Mouse (Mus musculus): ENCODE results near the gene Rin3.
A peak's percentile ranks its signal among the peaks of the same experiment; 100 is the strongest.

Rin3 gene

GRCm38 (mm10) chr12:102302831-102303351, 20.0 kb downstream of the Rin3 start:
- DNase-seq (ENCODE audit: low read depth, low spot score): no peak

DNA sequence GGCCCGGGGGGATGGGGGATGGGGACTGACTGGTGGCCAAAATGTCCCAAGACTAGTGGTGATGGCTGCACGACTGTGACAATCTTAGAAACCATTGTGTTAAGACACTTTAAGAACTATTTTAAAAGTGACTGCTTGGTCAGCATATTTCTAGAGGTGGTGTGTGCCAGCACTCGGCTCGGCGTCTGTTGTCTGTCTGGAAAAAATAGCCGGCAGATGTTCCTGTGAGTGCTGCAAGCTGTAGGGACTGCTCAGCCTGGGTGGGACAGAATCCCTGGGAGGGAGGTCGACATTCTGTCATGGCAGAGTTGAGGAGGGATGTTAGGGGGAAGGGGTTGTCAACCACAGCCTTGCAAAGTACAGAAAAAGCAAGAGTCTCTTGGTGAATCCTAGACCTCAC, 21.0 kb downstream of the Rin3 start:
- DNase-seq (ENCODE audit: low read depth, low spot score): no peak

DNA sequence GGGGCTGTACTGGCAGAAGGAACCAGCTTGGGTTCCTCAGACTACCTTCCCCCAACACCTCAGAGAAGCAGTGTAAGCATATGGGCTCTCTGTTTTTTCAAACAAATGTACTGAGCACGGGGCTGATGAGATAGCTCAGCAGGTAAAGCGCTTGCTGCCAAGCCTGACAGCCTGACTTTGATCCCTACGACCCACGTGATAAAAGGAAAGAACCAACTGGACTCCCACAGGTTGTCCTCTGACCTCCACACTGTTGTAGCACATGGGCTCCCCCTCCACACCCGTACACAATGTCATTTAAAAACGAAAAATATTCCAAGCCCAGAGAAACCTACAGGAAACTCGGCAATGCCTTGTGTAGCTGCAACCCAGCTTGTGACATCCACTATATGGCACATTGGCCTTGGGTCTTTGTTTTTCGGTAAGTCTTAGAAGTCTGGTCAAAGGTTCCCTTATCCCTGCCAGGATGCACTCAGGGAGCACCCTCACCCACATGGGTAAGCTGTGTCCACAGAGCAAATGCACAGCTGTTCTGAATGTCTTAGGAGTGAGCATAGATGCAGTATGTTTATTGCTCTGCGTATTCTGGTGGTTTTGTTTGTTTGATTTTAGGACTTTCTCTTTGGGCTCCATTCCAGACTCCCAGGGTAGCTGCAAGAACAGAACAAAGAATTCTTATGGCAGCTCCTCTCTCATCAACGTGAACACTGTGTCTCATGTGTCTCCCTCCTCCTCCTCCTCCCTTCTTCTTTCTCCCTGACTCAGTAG, 22.4 kb downstream of the Rin3 start:
- no peak for DNase-seq (ENCODE audit: low read depth, low spot score)

DNA sequence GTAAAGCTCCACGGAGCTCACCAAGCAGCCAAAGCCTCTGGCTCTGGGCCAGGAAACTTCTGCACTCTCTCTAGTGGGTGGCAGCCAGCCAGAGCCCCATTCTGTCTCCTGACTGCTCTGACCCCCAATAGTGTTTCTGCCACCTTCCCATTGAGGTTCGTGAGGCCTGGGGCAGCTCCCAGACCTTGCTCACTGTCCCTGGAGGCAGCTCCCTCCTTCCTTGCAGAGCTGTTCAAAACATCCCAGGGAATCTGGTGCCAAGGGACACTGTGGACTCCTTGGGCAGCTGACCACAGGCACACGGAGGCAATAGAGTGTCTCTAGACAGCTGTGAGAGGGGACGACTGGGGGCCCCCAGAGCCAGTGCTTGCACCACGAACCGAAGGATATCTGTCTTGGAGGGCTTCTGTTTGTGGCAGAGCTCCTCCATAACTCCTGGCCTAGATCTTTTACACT, 25.2 kb downstream of the Rin3 start:
- no peak for DNase-seq (ENCODE audit: low read depth, low spot score)

DNA sequence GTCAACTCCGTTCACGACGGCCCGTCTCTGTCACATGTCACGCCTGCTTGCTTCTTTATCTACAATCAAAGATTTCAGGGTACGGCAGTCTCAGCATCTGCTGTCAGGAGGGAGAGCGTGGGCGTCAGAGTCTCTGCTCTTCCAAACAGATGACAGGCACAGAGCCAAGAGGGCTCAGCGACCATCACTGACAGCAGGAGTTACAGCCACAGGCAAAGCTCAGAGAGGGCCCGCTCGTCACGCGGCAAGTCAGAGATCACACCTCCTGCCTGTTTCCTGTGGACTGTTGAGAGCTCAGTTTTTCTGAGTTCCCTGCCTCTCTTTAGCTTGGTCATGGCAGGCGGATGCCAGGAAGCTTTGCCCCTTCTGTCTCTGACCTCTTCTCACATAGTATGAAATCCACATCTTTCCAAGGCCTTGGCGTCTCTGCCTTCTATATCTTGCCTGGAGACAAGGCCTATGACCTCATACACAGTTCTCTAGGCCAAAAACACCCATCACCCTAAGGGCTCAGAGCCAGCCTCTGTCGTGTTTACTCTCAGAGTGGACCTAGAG, 25.7 kb downstream of the Rin3 start:
- DNase-seq (ENCODE audit: low read depth, low spot score): peak; percentile 60

DNA sequence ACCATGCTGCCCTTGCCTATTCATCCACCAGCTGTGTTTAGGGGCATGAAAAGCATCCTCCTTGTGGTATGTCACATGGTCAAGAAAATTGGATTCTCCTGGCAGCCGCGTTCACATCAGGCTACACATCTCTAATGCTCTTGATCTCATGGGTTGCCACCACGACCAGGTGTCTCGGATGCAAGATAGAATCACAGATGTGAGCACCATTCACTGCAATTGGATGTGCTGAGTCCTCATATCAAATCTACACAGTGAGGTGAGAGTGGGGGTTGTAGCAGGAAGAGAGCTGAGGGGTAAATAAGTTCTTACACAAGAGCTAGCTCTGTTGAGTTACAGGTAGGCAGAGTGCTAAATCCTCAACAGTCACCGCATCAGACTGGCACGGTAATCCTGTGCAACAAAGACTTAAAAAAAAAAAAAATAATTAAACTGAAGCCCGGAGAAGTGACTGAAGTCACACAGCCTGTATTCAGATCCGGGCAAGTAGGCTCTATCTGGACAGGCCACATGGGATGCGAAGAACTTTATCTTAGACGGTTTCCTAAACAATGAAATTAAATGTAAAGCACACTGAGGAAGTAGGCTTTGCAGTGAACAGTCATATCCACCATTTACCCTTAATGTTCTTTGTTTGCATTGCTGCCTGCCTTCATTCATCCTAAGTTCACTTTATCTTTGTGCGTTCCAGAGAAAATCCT, 26.4 kb downstream of the Rin3 start:
- DNase-seq (ENCODE audit: low read depth, low spot score): no peak

DNA sequence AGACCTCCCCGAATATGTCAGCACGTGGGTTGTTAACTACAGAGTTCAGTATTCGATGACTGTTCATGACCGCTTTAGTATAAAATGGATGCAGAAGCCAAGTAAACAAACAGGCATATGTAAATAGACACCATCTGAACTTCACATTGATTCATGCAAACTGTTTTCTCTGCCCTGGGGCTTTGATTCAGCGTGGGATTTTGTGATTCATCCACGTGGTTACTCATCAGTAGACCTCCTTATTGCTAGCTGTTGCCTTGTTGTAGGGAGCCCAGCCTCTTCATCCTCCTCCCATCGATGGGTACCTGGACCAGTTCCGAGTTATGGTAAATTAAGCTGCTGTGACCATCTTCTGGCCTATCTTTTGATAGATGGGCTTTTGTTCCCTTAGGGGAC, 26.9 kb downstream of the Rin3 start:
- DNase-seq (ENCODE audit: low read depth, low spot score): no peak

- no peak for DNase-seq (ENCODE audit: low read depth, low spot score)
These were observed 27.4 kb downstream of the Rin3 start for GRCm38 (mm10) chr12:102310261-102310660.

DNA sequence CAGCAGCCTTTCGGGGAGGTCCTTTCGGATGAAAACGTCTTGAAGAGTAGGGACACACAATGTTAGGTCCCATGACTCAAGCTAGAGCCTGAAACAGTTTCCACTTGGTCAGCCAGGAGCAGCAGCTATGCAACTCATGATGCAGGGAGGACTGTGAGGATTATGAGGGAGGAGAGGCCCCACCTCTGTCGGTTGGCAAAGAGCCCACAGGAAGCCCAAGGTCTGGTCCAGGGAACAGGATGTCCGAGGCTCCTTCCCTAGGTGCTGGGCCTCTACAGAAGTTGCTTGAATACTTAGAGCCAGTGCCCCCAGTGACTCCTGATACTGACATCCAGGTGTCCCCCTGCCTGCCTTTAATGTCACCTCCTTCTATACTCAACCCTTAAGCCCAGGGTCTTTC, 28.6 kb downstream of the Rin3 start:
- DNase-seq (ENCODE audit: low read depth, low spot score): no peak

DNA sequence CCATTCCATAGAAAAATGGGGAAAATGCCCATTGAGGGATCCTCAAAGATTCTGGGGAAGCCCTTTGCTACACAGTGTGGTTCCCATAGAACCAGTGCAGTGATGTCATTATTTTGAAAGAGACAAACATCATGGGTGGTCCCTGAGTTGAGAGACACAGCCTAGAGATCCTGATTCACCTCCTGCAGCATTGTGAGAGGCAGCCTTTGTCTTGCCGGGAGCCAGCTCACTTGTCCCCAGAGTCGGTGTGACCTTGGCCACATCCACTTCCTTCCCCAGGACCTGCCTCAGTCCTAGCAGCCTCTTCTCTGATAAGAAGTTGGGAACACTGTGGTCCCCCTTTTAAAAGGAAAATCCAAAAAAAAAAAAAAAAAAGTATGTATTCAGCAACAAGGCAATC, 36.3 kb downstream of the Rin3 start:
- no peak for DNase-seq (ENCODE audit: low read depth, low spot score)

DNA sequence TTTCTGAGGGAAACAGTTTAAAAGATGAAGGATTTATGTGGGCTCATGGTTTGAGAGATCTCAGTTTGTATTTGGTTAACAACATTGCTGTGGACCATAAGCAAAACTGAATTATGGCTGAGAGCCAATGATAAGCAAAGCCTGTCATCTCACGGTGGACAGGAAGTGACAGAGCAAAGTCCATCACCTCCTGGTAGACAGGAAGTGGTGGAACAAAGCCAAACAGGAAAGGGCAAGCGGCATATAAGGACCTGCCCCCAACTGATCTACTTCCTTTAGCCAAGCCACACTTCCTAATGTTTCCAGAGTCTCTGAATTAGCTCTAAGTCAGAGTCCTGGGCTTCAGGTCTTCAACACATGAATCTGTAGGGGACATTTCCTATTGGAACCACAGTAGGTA, 37.1 kb downstream of the Rin3 start:
- no peak for DNase-seq (ENCODE audit: low read depth, low spot score)

- DNase-seq (ENCODE audit: low read depth, low spot score): no peak
These were observed 37.5 kb downstream of the Rin3 start for GRCm38 (mm10) chr12:102320322-102320721.

- no peak for DNase-seq (ENCODE audit: low read depth, low spot score)
These were observed 38.3 kb downstream of the Rin3 start for GRCm38 (mm10) chr12:102321064-102321728.

DNA sequence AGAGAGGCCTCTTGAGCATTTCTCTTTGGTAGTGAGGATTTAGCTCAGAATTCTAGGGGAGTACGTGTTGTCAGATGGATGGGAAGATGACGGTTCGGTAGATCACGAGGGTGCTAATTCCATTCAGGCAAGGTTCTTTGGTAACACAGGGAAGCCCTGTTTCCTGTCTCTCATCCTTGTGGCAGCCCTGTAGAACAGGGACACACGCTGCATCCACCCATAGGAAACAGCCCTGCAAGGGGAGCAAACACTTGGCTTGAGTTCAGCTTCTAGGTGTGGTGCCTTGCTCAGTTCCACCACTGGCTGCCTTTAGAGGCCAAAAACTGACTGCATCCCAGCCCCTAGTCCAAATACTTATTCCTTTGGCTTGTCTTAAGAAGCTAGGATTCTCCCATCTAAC, 39.0 kb downstream of the Rin3 start:
- DNase-seq (ENCODE audit: low read depth, low spot score): no peak

GRCm38 (mm10) chr12:102323392-102323791, 40.5 kb downstream of the Rin3 start:
- DNase-seq (ENCODE audit: low read depth, low spot score): no peak

DNA sequence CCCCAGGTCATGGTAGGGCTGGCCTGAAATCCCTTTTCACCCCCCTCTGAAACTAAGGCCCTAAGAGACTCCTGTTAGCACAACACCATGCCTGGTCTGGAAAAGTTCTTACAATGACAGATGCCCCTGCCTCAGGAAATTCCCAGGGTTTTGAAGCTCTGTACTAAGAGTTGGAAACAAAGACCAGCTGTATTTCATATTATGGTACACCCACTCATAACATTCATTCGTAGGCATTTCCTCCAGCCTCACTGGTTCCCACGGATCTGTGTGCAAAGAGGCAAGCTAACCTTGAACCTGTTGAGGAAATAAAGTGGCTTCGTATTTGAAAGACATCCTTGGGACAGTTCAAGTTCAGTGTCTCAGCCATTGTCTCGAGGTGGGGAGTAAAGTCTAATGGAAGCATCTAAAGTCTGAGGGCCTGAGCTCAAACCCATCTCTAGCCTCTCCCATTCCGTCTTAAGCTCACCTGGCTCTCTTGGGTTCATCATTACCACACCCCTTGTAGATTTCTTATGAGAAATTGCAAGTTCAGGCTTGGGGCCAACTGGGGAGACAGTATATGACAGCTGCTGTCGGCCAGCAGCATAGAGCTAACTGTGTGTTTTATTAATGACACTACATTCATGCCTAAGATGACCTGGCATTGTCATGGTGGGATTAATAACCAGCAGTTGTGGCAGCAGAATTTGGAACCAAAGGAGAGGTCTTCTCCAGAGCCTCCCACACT, 41.5 kb downstream of the Rin3 start:
- DNase-seq (ENCODE audit: low read depth, low spot score): no peak

GRCm38 (mm10) chr12:102324886-102325220, 42.0 kb downstream of the Rin3 start:
- DNase-seq (ENCODE audit: low read depth, low spot score): no peak

GRCm38 (mm10) chr12:102326753-102327340, 44.0 kb downstream of the Rin3 start:
- no peak for DNase-seq (ENCODE audit: low read depth, low spot score)

GRCm38 (mm10) chr12:102327525-102327924, 44.7 kb downstream of the Rin3 start:
- no peak for DNase-seq (ENCODE audit: low read depth, low spot score)

GRCm38 (mm10) chr12:102328090-102328489, 45.2 kb downstream of the Rin3 start:
- DNase-seq (ENCODE audit: low read depth, low spot score): no peak

DNA sequence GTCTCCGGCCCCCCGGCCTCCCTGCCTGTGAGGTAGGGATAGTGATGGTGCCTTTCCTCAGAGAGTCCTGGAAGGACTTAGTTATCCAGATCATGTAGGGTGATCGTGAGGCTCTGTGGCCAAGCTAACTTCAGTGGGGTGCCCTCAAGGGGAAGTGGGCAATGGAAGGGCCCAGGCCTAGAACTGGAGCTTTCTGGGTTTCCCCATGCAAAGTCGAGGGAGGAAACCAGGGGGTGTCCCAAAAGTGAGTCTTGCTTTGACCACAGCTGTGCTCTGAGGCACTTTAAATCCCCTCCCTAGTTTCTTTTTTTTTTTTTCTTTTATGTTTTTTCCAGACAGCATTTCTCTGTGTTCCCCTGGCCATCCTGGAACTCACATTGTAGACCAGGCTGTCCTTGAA, 47.3 kb downstream of the Rin3 start:
- no peak for DNase-seq (ENCODE audit: low read depth, low spot score)

Measured in telencephalon, adult 2 months (tissue).